8 mouse cellular contexts compared by ENCODE assay signal in the genomic region with DNA sequence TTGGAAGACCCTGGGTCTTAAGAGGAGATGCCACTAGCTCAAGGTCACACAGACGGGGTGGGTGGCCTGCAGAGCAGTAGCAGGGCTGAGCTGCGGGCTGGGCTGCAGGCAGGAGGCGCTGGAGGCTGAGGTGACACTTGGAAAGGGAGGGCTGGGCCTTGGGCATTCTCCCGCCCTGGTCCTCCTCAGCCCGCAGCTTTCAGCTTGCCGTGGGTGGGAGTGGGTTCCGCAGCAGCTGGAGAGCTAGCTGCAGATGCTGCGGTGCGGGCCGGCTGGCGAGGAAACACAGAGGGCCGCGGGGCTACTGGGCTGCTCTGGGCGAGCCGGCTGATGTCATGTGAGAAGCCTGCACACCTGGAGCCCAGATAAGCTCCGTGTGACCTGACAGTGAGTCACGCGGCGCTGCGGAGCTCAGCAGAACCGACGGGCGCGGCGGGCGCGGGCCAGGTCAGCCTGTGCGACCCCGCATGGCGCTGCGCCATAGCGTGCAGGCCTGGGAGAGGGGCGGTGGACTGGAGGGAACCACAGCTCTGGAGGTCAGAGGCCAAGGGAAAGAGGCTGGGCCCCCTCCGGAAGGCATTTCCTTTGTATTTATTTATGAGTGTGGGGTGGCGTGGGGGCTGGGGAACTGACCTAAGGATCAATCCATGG. TPM values are rescaled to one million over a fixed set of nuclear protein-coding genes. Genes with fewer than 3 reads are reported as not detected.
DNase-seq lines count a peak whose midpoint lies in the region; ATAC-seq lines count a peak whose summit lies in the region.

No protein-coding gene starts in this region.

- H3K27ac ChIP-seq in intestine, embryonic 15.5 days: peak overlapping the region; percentile 89
- peak overlapping the region; percentile 41; the same call in 1 of the 2 replicates for H3K27ac ChIP-seq in midbrain, embryonic 15.5 days
- H3K27ac ChIP-seq in stomach, embryonic 15.5 days: peak overlapping the region; percentile 80

- peak; percentile 76 for ATAC-seq in intestine, embryonic 15.5 days
- no peak; the same call in 1 of the 2 replicates for ATAC-seq in midbrain, embryonic 15.5 days (replicated peaks)
- ATAC-seq in stomach, embryonic 15.5 days (ENCODE audit: insufficient read depth, low FRiP score, low read depth): peak; percentile 57

- H3K27me3 ChIP-seq in intestine, embryonic 15.5 days (replicated peaks): no peaks in the 10 kb centered on the region; the same call in 1 of the 2 replicates
- no peaks in the 10 kb centered on the region for H3K27me3 ChIP-seq in midbrain, embryonic 15.5 days (replicated peaks)
- no peaks in the 10 kb centered on the region for H3K27me3 ChIP-seq in stomach, embryonic 15.5 days (replicated peaks)

- H3K9me3 ChIP-seq in intestine, embryonic 15.5 days: no peaks in the 10 kb centered on the region
- H3K9me3 ChIP-seq in midbrain, embryonic 15.5 days: no peaks in the 10 kb centered on the region
- H3K9me3 ChIP-seq in stomach, embryonic 15.5 days: no peaks in the 10 kb centered on the region

- peaks cover 34% of the 10 kb centered on the region for H3K4me1 ChIP-seq in intestine, embryonic 15.5 days (replicated peaks)
- H3K4me1 ChIP-seq in midbrain, embryonic 15.5 days: peaks cover 38% of the 10 kb centered on the region
- peaks cover 32% of the 10 kb centered on the region for H3K4me1 ChIP-seq in stomach, embryonic 15.5 days

- 3% methylated on average over 34 of the region's 35 CpGs for WGBS in intestine, embryonic 15.5 days
- 1% methylated on average over 35 of the region's 35 CpGs for WGBS in midbrain, embryonic 15.5 days
- 6% methylated on average over 35 of the region's 35 CpGs for WGBS in stomach, embryonic 15.5 days

- H3K4me2 ChIP-seq in intestine, embryonic 15.5 days (replicated peaks): peak overlapping the region; percentile 87
- H3K4me2 ChIP-seq in midbrain, embryonic 15.5 days: peak overlapping the region; percentile 87
- H3K4me2 ChIP-seq in stomach, embryonic 15.5 days: peak overlapping the region; percentile 68

- H3K4me3 ChIP-seq in intestine, embryonic 15.5 days (replicated peaks): peak overlapping the region; percentile 40
- H3K4me3 ChIP-seq in midbrain, embryonic 15.5 days: peak overlapping the region; percentile 35
- H3K4me3 ChIP-seq in stomach, embryonic 15.5 days (replicated peaks): peak overlapping the region; percentile 40

- DNase-seq in cerebellum, adult 8-10 months: peak; percentile 37
- DNase-seq in cerebellum, adult 11 months: no peak
- peak; percentile 80 for DNase-seq in brain, adult 2 months (ENCODE audit: low read depth, low spot score)
- peak; percentile 57 to 63 for DNase-seq in frontal cortex, postnatal 36 days (ENCODE audit: low spot score in 2 of 2)
- DNase-seq in liver: peak; percentile 81

- no peaks in the 10 kb centered on the region for H3K36me3 ChIP-seq in intestine, embryonic 15.5 days
- no peaks in the 10 kb centered on the region for H3K36me3 ChIP-seq in midbrain, embryonic 15.5 days (replicated peaks)
- no peaks in the 10 kb centered on the region for H3K36me3 ChIP-seq in stomach, embryonic 15.5 days

- H3K9ac ChIP-seq in intestine, embryonic 15.5 days: peak overlapping the region; percentile 53
- H3K9ac ChIP-seq in midbrain, embryonic 15.5 days: peak overlapping the region; percentile 46
- peak overlapping the region; percentile 35; the same call in 1 of the 2 replicates for H3K9ac ChIP-seq in stomach, embryonic 15.5 days

RNA-seq across cellular contexts. Expression of a gene that starts 3.4 kb away (rescaled TPM):
- polyA plus RNA-seq in intestine, embryonic 15.5 days (2015; fragmentation: Nextera tagmentation; extraction: Ambion mirVana): 27.7 and 32.1 TPM in 2 replicates
- polyA plus RNA-seq in midbrain, embryonic 15.5 days (2015; fragmentation: Nextera tagmentation; extraction: Ambion mirVana): 51.9 and 58.5 TPM in 2 replicates
- polyA plus RNA-seq in stomach, embryonic 15.5 days (2015; fragmentation: Nextera tagmentation; extraction: Ambion mirVana): 29.7 and 29.9 TPM in 2 replicates

RNA-seq across cellular contexts. Expression of a gene that starts 21.1 kb away (rescaled TPM):
- 0.93 and 1.5 TPM in 2 replicates for polyA plus RNA-seq in intestine, embryonic 15.5 days (2015; fragmentation: Nextera tagmentation; extraction: Ambion mirVana)
- 2.3 and 3.0 TPM in 2 replicates for polyA plus RNA-seq in midbrain, embryonic 15.5 days (2015; fragmentation: Nextera tagmentation; extraction: Ambion mirVana)
- 1.5 and 1.6 TPM in 2 replicates for polyA plus RNA-seq in stomach, embryonic 15.5 days (2015; fragmentation: Nextera tagmentation; extraction: Ambion mirVana)

RNA-seq across cellular contexts. Expression of a gene that starts 41.4 kb away (rescaled TPM):
- 0.18 TPM in 1 of 2 replicates, not detected in the other for polyA plus RNA-seq in intestine, embryonic 15.5 days (2015; fragmentation: Nextera tagmentation; extraction: Ambion mirVana)
- 0.31 and 0.53 TPM in 2 replicates for polyA plus RNA-seq in midbrain, embryonic 15.5 days (2015; fragmentation: Nextera tagmentation; extraction: Ambion mirVana)
- 0.13 TPM in 1 of 2 replicates, not detected in the other for polyA plus RNA-seq in stomach, embryonic 15.5 days (2015; fragmentation: Nextera tagmentation; extraction: Ambion mirVana)
